Mouse (Mus musculus) C2C12 (cell line): Measurements from ENCODE around the gene Adgrl1.

Experiments used
- CEBPB ChIP-seq: IDR thresholded peaks from one replicate; pipeline ENCODE4 v1.6.1; 2011; ENCODE audit warnings: low read depth, mild to moderate bottlenecking, control low read depth, moderate library complexity
- CTCF ChIP-seq: IDR thresholded peaks from one replicate; pipeline ENCODE4 v1.5.1; 2011; ENCODE audit not compliant: control insufficient read depth, insufficient read depth, insufficient read length
- FOSL1 ChIP-seq: IDR thresholded peaks from one replicate; pipeline ENCODE4 v1.8.0; 2011; ENCODE audit warnings: mild to moderate bottlenecking, low read length; ENCODE audit not compliant: poor library complexity, insufficient read depth, severe bottlenecking
- MAX ChIP-seq: IDR thresholded peaks from one replicate; pipeline ENCODE4 v1.6.1; 2011; ENCODE audit warnings: mild to moderate bottlenecking, control low read depth
- MYOD1 ChIP-seq: IDR thresholded peaks from one replicate; pipeline ENCODE4 v1.6.1; 2011; ENCODE audit warnings: low read depth; ENCODE audit not compliant: control insufficient read depth, insufficient read length
- MYOG ChIP-seq: IDR thresholded peaks from one replicate; pipeline ENCODE4 v1.6.1; 2011; ENCODE audit not compliant: control insufficient read depth, insufficient read length; ENCODE audit errors: extremely low read depth
- USF1 ChIP-seq: IDR thresholded peaks from one replicate; pipeline ENCODE4 v1.6.1; 2011; ENCODE audit warnings: low read depth, mild to moderate bottlenecking, control low read depth, moderate library complexity

DNA sequence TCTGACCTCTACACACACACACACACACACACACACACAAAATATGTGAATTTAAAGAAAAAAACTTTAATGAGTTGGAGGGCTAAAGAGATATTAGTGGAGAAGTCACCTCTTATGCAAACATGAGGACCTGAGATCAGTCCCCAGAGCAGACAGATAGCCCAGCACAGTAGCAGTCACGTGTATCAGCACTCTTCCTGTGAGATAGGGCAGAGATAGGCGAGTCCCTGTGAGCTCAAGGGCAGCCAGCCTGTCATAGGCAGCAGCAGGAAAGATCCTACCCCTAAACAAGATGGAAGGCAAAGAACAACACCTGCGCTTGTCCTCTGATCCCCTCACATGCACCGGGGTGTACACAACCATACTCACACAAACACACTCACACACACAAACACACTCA lies 82.5 kb downstream of the Adgrl1 start:
- TF ChIP-seq CTCF (no peak), MYOG (no peak), MYOD1 (no peak), USF1 (no peak), CEBPB (no peak), FOSL1 (no peak), MAX (no peak)
